Mouse (Mus musculus) brain, adult 2 months (tissue): ENCODE data around the gene P3h2.

ENCODE experiments used
- DNase-seq: peaks from one replicate; pipeline ENCODE4 v3.0.0; 2011; ENCODE audit warnings: low read depth, low spot score

Gene P3h2

DNA sequence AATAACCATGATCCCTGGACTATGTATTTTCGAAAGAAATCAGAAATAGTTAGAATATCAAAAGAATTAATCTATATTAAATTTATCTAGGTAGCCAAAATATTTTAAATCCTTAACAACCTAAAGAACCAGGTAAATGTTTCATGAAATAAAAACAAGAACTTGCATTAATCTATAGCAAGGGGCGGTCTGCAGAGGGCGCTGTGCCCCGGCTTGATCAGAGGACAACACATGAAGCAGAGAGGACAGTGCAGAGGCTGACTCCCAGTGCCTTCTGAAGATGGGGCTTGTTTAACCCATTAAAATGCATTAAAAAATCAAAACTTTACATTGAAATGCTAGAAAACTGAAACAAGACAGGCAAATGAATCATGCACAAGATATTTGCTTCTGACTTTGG lies 121.9 kb downstream of the P3h2 start:
- peak; percentile 52 for DNase-seq

- no peak for DNase-seq
Measured at GRCm38 (mm10) chr16:25979037-25979436, 126.5 kb downstream of the P3h2 start.

- DNase-seq: no peak
Measured at GRCm38 (mm10) chr16:25977210-25977609, 128.4 kb downstream of the P3h2 start.

- no peak for DNase-seq
Measured at GRCm38 (mm10) chr16:25971285-25971684, 134.3 kb downstream of the P3h2 start.

DNA sequence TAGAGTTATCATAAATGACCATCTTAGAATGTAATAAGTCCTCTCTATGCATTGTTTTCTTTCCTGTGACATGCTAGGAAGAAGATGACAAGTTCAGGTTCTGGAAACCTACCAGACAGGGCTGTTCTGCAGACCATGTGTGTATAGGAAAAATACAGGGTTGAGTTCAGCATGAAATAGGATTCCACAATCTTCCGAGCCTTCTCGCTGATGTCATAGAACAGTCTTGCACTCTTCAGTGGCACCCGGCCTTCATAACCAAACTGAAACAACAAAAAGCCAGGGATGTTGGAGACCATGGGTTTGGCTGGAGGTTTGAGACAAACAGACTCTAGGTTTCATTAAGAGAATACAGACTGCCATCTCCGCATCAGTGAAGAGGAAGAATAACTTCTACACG lies 134.9 kb downstream of the P3h2 start:
- no peak for DNase-seq

GRCm38 (mm10) chr16:25970193-25970592 lies 135.4 kb downstream of the P3h2 start:
- no peak for DNase-seq

- DNase-seq: peak; percentile 72
Measured at GRCm38 (mm10) chr16:25967297-25967696, 138.3 kb downstream of the P3h2 start.

DNA sequence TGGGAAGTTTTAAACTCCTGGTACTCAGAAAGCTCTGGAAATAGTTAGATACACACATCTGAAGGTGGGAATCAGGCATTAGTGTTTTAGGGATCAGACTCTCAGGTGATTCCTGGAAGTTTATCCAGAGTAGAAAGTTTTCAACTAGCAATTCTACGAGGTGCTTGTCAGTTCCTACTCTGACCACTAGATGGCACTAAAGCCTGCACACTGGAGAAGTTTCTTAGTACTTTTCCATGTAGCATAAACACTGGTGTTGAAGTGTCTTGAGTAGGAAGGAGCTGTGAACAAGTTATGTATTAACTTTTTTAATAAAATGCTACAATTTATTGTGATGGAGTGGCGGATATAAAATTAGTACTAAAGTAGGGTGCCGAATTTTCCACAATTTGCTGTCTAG lies 141.7 kb downstream of the P3h2 start:
- peak; percentile 78 for DNase-seq

DNA sequence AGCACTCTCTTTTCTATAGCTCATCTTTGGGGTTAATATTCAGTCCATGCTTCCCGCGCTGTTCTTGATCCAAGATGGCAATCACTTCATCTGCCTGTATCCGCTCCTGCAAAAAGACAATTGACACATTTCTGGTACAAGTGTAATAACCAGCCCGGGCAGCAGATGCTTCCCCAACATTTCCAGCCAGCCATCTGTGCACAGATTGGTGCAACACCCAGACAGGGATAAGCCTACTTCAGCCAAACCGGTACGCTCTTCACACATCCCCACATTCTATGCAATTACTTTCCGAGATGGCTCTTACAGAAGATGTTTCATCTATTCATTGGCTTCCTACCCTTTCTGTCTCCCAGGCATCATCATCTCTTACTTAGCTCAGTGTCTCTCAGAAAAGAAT lies 145.2 kb downstream of the P3h2 start:
- DNase-seq: peak; percentile 78

GRCm38 (mm10) chr16:25959929-25960328 lies 145.7 kb downstream of the P3h2 start:
- DNase-seq: no peak

DNA sequence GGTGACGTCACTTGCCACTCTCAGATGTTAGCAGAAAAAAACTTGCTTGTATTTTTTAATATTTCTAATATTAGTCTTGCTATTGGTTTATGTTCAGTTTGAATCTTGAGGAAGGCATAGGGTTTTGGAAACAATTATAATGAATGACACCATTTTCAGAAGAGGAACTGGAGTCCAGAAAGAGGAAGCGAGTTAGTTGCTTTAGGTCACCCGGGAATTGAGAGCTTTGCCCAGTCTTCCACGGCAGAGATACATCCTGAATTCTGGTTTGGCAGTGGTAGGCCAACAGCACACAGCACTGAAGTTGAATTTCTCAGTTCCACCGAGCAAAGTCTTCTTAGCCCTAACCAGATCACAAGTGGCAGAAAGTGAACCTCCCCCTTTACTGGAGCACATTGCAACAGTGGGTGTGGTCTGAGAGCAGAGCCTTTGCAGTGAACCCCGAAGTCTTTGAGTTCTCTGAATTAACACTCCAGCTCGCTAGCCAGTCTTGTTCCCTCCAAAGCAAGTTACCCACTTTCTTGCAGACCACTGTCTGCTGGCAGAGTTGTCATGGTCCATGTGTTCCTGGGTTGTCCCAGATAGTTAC lies 146.8 kb downstream of the P3h2 start:
- peak; percentile 12 for DNase-seq

DNA sequence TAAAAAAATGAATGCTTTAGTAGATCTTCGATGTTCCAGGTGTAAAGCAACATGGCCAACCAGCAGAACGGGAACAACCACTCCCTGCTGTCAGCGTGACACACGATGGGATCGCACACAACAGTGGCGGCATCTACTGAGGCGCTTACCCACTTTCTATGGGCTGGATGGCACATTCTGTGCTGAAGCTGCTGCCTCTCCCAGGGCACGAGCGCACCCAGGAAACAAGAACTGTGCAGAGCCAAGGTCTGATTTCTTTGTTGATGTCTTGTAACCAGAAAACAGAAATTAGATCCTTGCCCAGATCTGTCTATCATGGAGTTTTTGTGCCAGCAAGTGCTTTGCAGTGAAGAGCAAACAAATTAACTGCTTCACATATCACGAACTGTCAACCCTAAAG lies 147.4 kb downstream of the P3h2 start:
- DNase-seq: no peak

GRCm38 (mm10) chr16:25956831-25957230 lies 148.8 kb downstream of the P3h2 start:
- DNase-seq: no peak

GRCm38 (mm10) chr16:25954614-25955013 lies 151.0 kb downstream of the P3h2 start:
- no peak for DNase-seq

DNA sequence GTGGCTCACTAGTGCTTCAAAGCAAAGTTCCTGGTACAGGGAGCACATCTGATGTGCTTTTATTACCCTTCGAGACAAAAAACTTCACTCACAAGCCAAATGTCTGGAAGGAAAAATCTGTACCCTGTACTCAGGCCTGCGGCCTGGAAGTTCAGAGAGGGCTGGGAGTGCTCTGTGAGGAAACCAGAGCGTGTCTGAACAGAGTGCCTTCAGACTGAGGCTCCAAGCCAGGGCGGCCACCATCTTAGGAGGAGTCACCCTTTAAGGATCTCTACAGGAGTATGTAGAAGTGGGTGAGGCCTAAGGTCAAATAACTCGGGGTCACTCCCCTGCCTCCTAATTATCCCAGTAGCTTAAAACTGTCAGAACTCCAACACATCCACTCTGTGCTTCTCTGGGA lies 152.2 kb downstream of the P3h2 start:
- no peak for DNase-seq

GRCm38 (mm10) chr16:25952005-25952404 lies 153.6 kb downstream of the P3h2 start:
- no peak for DNase-seq

DNA sequence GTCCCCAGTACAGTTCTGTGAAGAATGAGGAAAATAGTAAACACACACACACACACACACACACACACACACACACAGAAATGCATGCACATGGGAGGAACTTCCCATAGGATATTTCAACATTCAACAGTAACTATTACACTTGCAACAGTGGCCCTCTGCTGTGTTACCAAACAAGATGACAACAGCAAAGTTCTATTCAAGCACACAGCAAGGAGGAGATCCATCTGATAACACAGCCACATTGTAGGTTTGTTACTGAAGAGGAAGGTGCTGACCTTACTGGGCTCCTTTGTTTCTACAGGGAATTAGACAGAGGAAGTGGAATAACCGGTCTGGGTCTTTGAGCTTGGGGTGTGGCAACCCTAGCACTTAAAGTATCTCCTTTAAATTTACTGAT lies 157.5 kb downstream of the P3h2 start:
- DNase-seq: no peak

- peak; percentile 50 for DNase-seq
Measured at GRCm38 (mm10) chr16:25945151-25945955, 160.2 kb downstream of the P3h2 start.

DNA sequence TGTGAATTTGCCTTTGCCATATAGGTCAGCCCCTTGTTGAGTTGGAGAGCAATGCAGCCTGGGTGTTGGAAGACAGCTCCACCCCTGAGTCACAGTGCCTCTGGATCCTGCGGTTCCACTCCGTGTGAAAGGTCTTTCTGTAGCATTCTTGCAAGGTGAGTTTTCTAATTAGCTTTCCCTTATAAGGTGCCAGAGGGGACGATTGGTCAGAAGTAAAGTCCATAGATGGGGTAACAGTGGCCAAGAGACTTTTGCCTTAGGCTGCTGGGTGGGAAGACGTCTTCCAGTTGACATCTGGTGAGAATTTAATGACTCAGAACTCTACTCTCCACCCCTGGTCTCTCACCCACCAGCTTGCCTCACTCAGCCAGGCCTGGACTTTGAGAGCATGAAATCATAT lies 163.3 kb downstream of the P3h2 start:
- no peak for DNase-seq

DNA sequence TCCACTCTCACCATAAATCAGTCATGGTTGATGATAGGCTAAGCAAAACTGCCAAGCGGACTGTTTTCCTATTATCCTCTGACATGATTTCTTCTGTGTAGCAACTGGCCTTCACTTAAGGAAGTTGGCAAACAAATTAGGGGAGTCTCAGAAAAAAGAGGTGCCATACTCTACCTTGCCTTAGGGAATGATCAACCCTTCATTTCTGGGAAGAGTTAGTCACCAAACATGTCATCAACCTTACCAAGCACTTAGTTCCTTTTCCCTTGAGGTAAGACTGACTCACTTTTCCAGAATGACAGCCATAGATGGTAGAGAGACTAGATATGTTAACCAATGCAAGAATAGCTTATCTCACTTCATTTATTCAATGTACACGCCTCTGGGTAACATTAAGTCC lies 171.4 kb downstream of the P3h2 start:
- no peak for DNase-seq

DNA sequence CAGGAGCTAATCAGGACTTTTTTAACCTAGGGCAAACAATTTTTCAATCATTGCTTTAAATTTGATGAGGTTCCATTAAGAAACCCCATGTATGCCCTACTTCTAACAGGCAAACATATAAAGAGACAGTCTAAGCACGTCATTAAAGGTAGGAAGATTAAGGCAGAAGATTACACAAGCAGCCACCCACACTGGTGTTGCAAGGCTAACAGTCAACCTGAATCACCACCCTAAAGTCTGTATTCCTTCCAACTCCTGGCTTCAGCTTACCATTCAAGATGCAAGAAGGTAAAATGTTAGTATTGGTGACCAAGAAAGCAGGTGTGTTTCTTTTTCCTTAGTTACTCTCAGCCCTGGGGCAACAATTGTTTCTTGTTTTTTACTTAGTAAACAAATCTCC lies 193.4 kb downstream of the P3h2 start:
- DNase-seq: no peak
